Mouse (Mus musculus): Measurements from ENCODE around the gene Krt26.

GRCm38 (mm10) chr11:99283334-99283733 is 54.4 kb downstream of the Krt26 start:
- TF ChIP-seq CTCF (IDR thresholded peaks at IDR 0.05; ENCODE audit: extremely low read depth, insufficient read depth, insufficient read length, insufficient replicate concordance) (no peak), POLR2A (IDR thresholded peaks at IDR 0.05; ENCODE audit: low read depth, low read length) (no peak)

Measured in spleen, adult 2 months (tissue).